Mouse (Mus musculus) neural tube, embryonic 15.5 days (tissue): Measurements from ENCODE around the gene Dync1i2. TPM values are rescaled to one million over a fixed set of nuclear protein-coding genes. Genes with fewer than 3 reads are reported as not detected.
A peak's percentile ranks its signal among the peaks of the same experiment; 100 is the strongest.

Source experiments
- ATAC-seq: fragments of 200-750 bp; cut with Nextera tagmentation; 2 replicates; pipeline ENCODE4 v1.8.0; 2017; ENCODE audit warnings: mild to moderate bottlenecking, moderate TSS enrichment, moderate library complexity; ENCODE audit not compliant: low FRiP score
- H3K27ac ChIP-seq: fragments of 300-500 bp; sonication (generic); replicated peaks from 2 replicates; pipeline ENCODE4 v1.5.1; 2015; ENCODE audit warnings: mild to moderate bottlenecking, inconsistent platforms
- H3K27me3 ChIP-seq: fragments of 300-500 bp; sonication (generic); replicated peaks from 2 replicates; pipeline ENCODE4 v1.6.1; 2015; ENCODE audit warnings: inconsistent platforms
- H3K36me3 ChIP-seq: fragments of 300-500 bp; sonication (generic); 2 replicates; pipeline ENCODE4 v1.6.1; 2015; ENCODE audit warnings: inconsistent platforms
- H3K4me1 ChIP-seq: fragments of 300-500 bp; sonication (generic); 2 replicates; pipeline ENCODE4 v1.6.1; 2015; ENCODE audit warnings: inconsistent platforms
- H3K4me2 ChIP-seq: fragments of 300-500 bp; sonication (generic); 2 replicates; pipeline ENCODE4 v1.6.1; 2015; ENCODE audit warnings: inconsistent platforms, mild to moderate bottlenecking, moderate library complexity
- H3K4me3 ChIP-seq: fragments of 300-500 bp; sonication (generic); replicated peaks from 2 replicates; pipeline ENCODE4 v1.5.1; 2015; ENCODE audit warnings: mild to moderate bottlenecking, inconsistent platforms
- H3K9ac ChIP-seq: fragments of 300-500 bp; sonication (generic); replicated peaks from 2 replicates; pipeline ENCODE4 v1.6.1; 2015; ENCODE audit warnings: mild to moderate bottlenecking, inconsistent platforms
- H3K9me3 ChIP-seq: fragments of 300-500 bp; sonication (generic); replicated peaks from 2 replicates; pipeline ENCODE4 v1.6.1; 2016; ENCODE audit warnings: inconsistent platforms
- WGBS: fragments of 180-500 bp; shearing (Covaris S2); methylation state at CpG from one replicate; pipeline ENCODE4 v1.1.7; 2015; ENCODE audit warnings: mixed read lengths; 5-methylcytosine and 5-hydroxymethylcytosine counted together
- polyA plus RNA-seq: library from polyadenylated mRNA; unstranded; fragments of >200 nt; fragmentation: Nextera tagmentation; extraction: Ambion mirVana; gene quantifications from 2 replicates; pipeline ENCODE4 v1.2.1, GENCODE M21; 2015

Dync1i2 gene
- polyA plus RNA-seq, 1 experiment from 2014 or later, result 163 TPM

DNA sequence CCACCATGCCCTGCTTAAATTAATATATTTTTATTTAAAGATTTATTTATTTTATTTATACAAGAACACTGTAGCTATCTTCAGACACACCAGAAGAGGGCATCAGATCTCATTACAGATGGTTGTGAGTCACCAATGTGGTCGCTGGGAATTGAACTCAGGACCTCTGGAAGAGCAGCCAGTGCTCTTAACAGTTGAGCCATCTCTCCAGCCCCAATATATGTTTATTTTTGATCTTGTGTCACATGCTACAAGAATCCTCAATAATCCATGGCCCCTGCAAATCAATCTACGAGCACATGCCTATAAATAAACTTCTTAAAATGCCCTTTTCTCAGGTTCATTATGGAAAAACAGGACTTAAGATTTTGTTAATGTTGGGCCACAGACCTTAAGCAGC, 410 bp upstream of the Dync1i2 start:
- peak; percentile 20; the same call in 1 of the 2 replicates for ATAC-seq
- H3K36me3 ChIP-seq, result peaks cover 9% of the 10 kb centered on the region
- WGBS, result 92% methylated on average over 2 of the region's 2 CpGs
- H3K4me3 ChIP-seq, result peak overlapping the region; percentile 96; the same call in 1 of the 2 replicates
- H3K9me3 ChIP-seq, result no peaks in the 10 kb centered on the region
- H3K4me2 ChIP-seq, result no peak overlapping the region
- no peak overlapping the region for H3K9ac ChIP-seq
- H3K27me3 ChIP-seq, result no peaks in the 10 kb centered on the region
- peaks cover 16% of the 10 kb centered on the region for H3K4me1 ChIP-seq
- no peak overlapping the region; the same call in 1 of the 2 replicates for H3K27ac ChIP-seq

GRCm38 (mm10) chr2:71212360-71212726, 837 bp downstream of the Dync1i2 start:
- Histone ChIP-seq H3K4me2 (peak overlapping the region; percentile 60), H3K36me3 (peaks cover 10% of the 10 kb centered on the region), H3K27ac (peak overlapping the region; percentile 93), H3K27me3 (no peaks in the 10 kb centered on the region), H3K9me3 (no peaks in the 10 kb centered on the region), H3K4me3 (peak overlapping the region; percentile 96), H3K4me1 (peaks cover 16% of the 10 kb centered on the region), H3K9ac (peak overlapping the region; percentile 99)
- 2% methylated on average over 6 of the region's 6 CpGs for WGBS
- ATAC-seq, result no peak

DNA sequence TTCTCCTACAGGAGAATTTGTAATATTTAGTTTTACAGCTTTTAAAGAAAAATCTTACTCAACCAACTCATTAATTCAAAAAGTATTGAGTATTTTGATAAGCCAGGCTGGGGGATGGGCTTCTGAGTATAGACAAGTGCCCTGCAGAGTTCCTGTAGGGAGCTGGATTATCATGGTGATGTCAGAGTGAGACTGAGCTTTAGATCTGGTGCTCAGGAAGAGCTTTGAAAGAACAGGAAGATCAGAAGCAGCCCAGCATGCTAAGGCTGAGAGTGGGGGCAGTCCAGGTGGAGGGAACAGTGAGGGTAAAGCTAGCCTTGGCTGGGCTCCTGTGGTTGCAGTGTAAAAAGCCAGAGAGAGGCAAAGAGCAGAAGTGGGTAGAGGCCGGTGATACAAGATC, 9.5 kb downstream of the Dync1i2 start:
- Histone ChIP-seq H3K4me3 (no peak overlapping the region), H3K36me3 (peaks cover 40% of the 10 kb centered on the region), H3K4me1 (peaks cover 2% of the 10 kb centered on the region; the same call in 1 of the 2 replicates), H3K27me3 (no peaks in the 10 kb centered on the region), H3K9ac (no peak overlapping the region), H3K4me2 (no peak overlapping the region), H3K9me3 (no peaks in the 10 kb centered on the region), H3K27ac (no peak overlapping the region)
- 69% methylated on average over 1 of the region's 1 CpGs for WGBS
- ATAC-seq, result no peak

DNA sequence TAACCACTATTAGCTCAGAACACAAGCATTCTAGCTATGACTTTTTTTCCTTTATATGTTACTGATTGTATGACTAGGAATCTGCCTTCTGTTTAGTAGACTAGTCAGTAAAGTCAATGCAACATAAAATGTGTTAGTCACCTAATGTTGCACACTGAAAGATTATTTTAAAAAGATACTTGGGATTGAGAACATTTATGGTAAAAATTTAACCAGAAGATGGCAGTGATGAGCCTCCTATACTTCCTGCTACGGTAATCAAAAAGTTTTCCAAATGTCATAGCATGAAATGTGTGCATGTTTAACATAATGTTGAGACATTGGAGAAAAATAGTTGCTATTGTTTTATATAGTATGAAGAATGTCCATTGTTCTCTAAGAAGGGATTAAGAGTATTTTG, 15.9 kb downstream of the Dync1i2 start:
- Histone ChIP-seq H3K4me3 (no peak overlapping the region), H3K4me1 (0 out of 2 replicates have a peak, but pooled peaks cover 2% of the 10 kb centered on the region), H3K27me3 (no peaks in the 10 kb centered on the region), H3K36me3 (peaks cover 18% of the 10 kb centered on the region), H3K9me3 (no peaks in the 10 kb centered on the region), H3K9ac (no peak overlapping the region), H3K4me2 (no peak overlapping the region), H3K27ac (no peak overlapping the region)
- ATAC-seq, result no peak
- 31% methylated on average over 1 of the region's 1 CpGs for WGBS

DNA sequence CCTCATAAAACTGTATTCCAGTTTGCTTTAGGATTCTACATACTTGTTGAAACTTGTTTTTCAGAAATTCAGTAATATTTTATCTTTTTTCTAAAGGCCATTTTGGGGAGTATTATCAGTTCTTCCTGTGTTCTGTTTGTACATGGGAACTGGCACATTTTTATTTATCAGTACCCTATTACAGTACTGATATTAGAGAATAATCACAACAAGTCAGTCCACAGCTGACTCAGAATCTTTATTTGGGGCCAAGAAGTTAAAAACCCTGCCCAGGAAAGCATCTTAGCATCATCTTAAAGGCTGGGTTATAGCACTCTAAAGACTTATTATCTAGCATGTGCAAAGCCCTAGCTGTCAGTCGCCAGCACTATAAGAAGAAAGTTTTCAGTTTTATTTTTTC, 18.1 kb downstream of the Dync1i2 start:
- 96% methylated on average over 1 of the region's 1 CpGs for WGBS
- H3K36me3 ChIP-seq, result peaks cover under 1% of the 10 kb centered on the region

DNA sequence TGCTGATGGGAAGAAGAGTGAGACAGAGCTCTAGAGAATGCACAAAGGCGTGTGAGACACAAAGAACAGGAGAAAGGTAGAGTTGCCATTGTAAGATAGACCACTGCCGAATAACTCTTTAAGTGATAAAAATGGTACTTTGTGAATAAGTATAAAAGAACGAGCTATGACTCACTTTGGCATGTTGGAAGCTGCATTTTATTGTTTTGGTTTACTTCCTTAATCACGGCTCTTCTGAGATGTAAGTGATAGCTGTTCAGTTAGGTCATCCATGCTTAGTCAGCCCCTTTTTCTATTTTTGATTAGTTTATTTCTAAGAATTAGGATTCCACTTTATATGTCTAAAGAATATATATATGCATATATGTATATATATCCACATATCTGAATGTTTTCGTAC, 20.4 kb downstream of the Dync1i2 start:
- no peak overlapping the region for H3K4me3 ChIP-seq
- no peaks in the 10 kb centered on the region for H3K9me3 ChIP-seq
- no peaks in the 10 kb centered on the region for H3K4me1 ChIP-seq
- no peak overlapping the region for H3K4me2 ChIP-seq
- H3K36me3 ChIP-seq, result peaks cover 11% of the 10 kb centered on the region
- no peak for ATAC-seq
- no peak overlapping the region for H3K9ac ChIP-seq
- H3K27me3 ChIP-seq, result no peaks in the 10 kb centered on the region
- WGBS, result 91% methylated on average over 5 of the region's 5 CpGs
- H3K27ac ChIP-seq, result no peak overlapping the region

More for the DNA sequence above, 18.1 kb downstream of the Dync1i2 start:
- Histone ChIP-seq H3K4me3 (no peak overlapping the region), H3K27ac (no peak overlapping the region), H3K4me2 (no peak overlapping the region), H3K4me1 (0 out of 2 replicates have a peak, but pooled peaks cover 2% of the 10 kb centered on the region), H3K9me3 (no peaks in the 10 kb centered on the region), H3K9ac (no peak overlapping the region), H3K27me3 (no peaks in the 10 kb centered on the region)
- ATAC-seq, result no peak

DNA sequence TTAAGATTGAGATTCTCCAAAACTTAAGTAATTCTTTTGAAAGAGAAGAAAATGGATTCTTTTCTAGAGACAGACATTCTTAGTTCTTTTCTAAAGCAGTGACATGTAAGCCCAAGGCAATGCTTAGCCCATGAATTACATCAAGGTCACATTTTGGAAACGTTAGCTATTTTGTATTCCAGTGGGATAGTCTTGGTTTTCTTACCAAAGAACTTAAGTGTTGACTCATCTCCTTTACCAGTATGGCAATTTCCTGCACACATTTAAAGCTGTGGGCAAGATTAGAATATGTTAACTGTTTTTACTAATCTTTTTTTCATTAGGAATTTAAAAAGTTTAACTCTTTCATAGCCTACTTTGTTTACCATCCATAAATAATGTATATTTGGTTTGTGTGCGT, 21.5 kb downstream of the Dync1i2 start:
- H3K4me1 ChIP-seq, result no peaks in the 10 kb centered on the region
- H3K9ac ChIP-seq, result no peak overlapping the region
- H3K4me3 ChIP-seq, result no peak overlapping the region
- H3K27ac ChIP-seq, result no peak overlapping the region
- WGBS, result 67% methylated on average over 2 of the region's 2 CpGs
- peaks cover 15% of the 10 kb centered on the region for H3K36me3 ChIP-seq
- H3K4me2 ChIP-seq, result no peak overlapping the region
- ATAC-seq, result no peak
- H3K9me3 ChIP-seq, result no peaks in the 10 kb centered on the region
- H3K27me3 ChIP-seq, result no peaks in the 10 kb centered on the region

- no peaks in the 10 kb centered on the region for H3K9me3 ChIP-seq
- peaks cover 23% of the 10 kb centered on the region for H3K36me3 ChIP-seq
- H3K4me1 ChIP-seq, result no peaks in the 10 kb centered on the region
- no peaks in the 10 kb centered on the region for H3K27me3 ChIP-seq
- H3K27ac ChIP-seq, result no peak overlapping the region
- H3K4me3 ChIP-seq, result no peak overlapping the region
- WGBS, result 93% methylated on average over 4 of the region's 4 CpGs
- ATAC-seq, result no peak
- no peak overlapping the region for H3K9ac ChIP-seq
- H3K4me2 ChIP-seq, result no peak overlapping the region
Measured at GRCm38 (mm10) chr2:71235420-71235819, 23.9 kb downstream of the Dync1i2 start.

DNA sequence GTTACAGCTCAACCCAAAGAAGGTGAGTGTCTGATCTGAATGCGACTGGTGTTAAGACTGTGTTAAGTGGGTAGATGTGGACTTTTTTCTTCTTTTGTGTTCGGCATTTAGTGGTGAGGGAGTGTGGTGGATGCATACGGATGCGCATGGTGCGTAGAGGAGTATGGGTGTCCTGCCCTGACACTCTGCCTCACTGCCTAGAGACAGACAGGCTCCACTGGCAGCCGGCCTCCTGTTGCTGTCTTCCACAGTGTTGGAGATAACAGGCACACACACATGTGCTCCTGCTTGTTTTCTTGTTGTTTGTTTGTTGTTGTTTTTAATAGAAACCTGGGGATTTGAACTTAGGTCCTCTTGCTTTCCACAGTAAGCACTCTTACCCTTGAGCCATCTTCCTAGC, 24.5 kb downstream of the Dync1i2 start:
- no peaks in the 10 kb centered on the region for H3K9me3 ChIP-seq
- H3K9ac ChIP-seq, result no peak overlapping the region
- WGBS, result 97% methylated on average over 6 of the region's 6 CpGs
- H3K27ac ChIP-seq, result no peak overlapping the region
- no peak overlapping the region for H3K4me2 ChIP-seq
- no peaks in the 10 kb centered on the region for H3K27me3 ChIP-seq
- ATAC-seq, result no peak
- H3K4me3 ChIP-seq, result no peak overlapping the region
- H3K36me3 ChIP-seq, result peaks cover 23% of the 10 kb centered on the region
- no peaks in the 10 kb centered on the region for H3K4me1 ChIP-seq

DNA sequence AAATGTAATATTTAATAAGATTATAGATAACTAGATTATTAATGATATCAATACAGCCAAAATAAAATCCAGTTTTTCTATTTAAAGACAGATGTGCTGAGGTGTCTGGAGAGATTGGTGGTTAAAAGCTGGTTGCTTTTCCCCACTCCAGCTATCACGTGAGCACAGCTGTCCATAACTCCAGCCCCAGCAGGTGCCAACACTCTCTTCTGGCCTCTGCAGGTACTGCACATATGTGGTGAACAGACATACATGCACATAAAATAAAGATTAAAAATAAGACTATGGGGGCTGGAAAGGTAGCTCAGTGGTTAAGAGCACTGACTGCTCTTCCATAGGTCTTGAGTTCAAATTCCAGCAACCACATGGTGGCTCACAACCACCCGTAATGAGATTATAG, 30.0 kb downstream of the Dync1i2 start:
- Histone ChIP-seq H3K9ac (no peak overlapping the region), H3K27me3 (no peaks in the 10 kb centered on the region), H3K4me2 (no peak overlapping the region), H3K27ac (no peak overlapping the region), H3K9me3 (no peaks in the 10 kb centered on the region), H3K4me3 (no peak overlapping the region), H3K4me1 (peaks cover 22% of the 10 kb centered on the region), H3K36me3 (peaks cover 16% of the 10 kb centered on the region)
- 90% methylated on average over 2 of the region's 2 CpGs for WGBS
- ATAC-seq, result no peak

- Histone ChIP-seq H3K27me3 (no peaks in the 10 kb centered on the region), H3K36me3 (peaks cover 16% of the 10 kb centered on the region), H3K4me1 (peaks cover 22% of the 10 kb centered on the region), H3K9ac (no peak overlapping the region), H3K4me3 (no peak overlapping the region), H3K27ac (no peak overlapping the region), H3K9me3 (no peaks in the 10 kb centered on the region), H3K4me2 (no peak overlapping the region)
- ATAC-seq, result no peak
- WGBS, result 84% methylated on average over 3 of the region's 3 CpGs
Measured at GRCm38 (mm10) chr2:71242180-71242579, 30.7 kb downstream of the Dync1i2 start.

- 41% methylated on average over 9 of the region's 9 CpGs for WGBS
- no peak overlapping the region for H3K27ac ChIP-seq
Measured at GRCm38 (mm10) chr2:71243058-71243672, 31.7 kb downstream of the Dync1i2 start.

More at GRCm38 (mm10) chr2:71243058-71243672, 31.7 kb downstream of the Dync1i2 start:
- Histone ChIP-seq H3K4me3 (no peak overlapping the region), H3K4me2 (no peak overlapping the region), H3K36me3 (peaks cover 15% of the 10 kb centered on the region), H3K9ac (no peak overlapping the region), H3K4me1 (peaks cover 22% of the 10 kb centered on the region), H3K9me3 (no peaks in the 10 kb centered on the region), H3K27me3 (no peaks in the 10 kb centered on the region)
- no peak for ATAC-seq
